Mouse (Mus musculus) stomach, postnatal 0 days (tissue): Measurements from ENCODE around the gene Hoxd11. TPM values are rescaled to one million over a fixed set of nuclear protein-coding genes. Genes with fewer than 3 reads are reported as not detected.

Experiments used
- ATAC-seq: fragments of 200-750 bp; cut with Nextera tagmentation; 2 replicates; pipeline ENCODE4 v1.8.0; 2017; ENCODE audit not compliant: low FRiP score, low TSS enrichment
- DNase-seq: peaks from one replicate; pipeline ENCODE4 v3.0.0-alpha.2; 2016; ENCODE audit warnings: low spot score
- H3K27ac ChIP-seq: fragments of 300-500 bp; sonication (generic); replicated peaks from 2 replicates; pipeline ENCODE4 v1.5.1; 2014; ENCODE audit warnings: mild to moderate bottlenecking, control low read depth
- H3K27me3 ChIP-seq: fragments of 300-500 bp; sonication (generic); 2 replicates; pipeline ENCODE4 v1.6.1; 2014; ENCODE audit warnings: low read length; ENCODE audit not compliant: control insufficient read depth, insufficient read depth
- H3K36me3 ChIP-seq: fragments of 300-500 bp; sonication (generic); 2 replicates; pipeline ENCODE4 v1.6.1; 2014; ENCODE audit warnings: low read length, mixed read lengths; ENCODE audit not compliant: control insufficient read depth, insufficient read depth
- H3K4me1 ChIP-seq: fragments of 300-500 bp; sonication (generic); replicated peaks from 2 replicates; pipeline ENCODE4 v1.6.1; 2014; ENCODE audit warnings: antibody characterized with exemption; ENCODE audit not compliant: control insufficient read depth, insufficient read depth
- H3K4me2 ChIP-seq: fragments of 300-500 bp; sonication (generic); replicated peaks from 2 replicates; pipeline ENCODE4 v1.6.1; 2014; ENCODE audit warnings: low read depth, mild to moderate bottlenecking, control low read depth, moderate library complexity
- H3K4me3 ChIP-seq: fragments of 300-500 bp; sonication (generic); 2 replicates; pipeline ENCODE4 v1.5.1; 2014; ENCODE audit warnings: low read depth, low read length, control low read depth
- H3K9ac ChIP-seq: fragments of 300-500 bp; sonication (generic); 2 replicates; pipeline ENCODE4 v1.6.1; 2014; ENCODE audit warnings: mild to moderate bottlenecking, low read length, control low read depth, mixed read lengths
- H3K9me3 ChIP-seq: fragments of 300-500 bp; sonication (generic); 2 replicates; pipeline ENCODE4 v1.6.1; 2016; ENCODE audit warnings: low read length; ENCODE audit not compliant: control insufficient read depth
- CTCF ChIP-seq: IDR thresholded peaks from 2 replicates; pipeline ENCODE4 v1.5.1; 2016; ENCODE audit warnings: antibody characterized with exemption, low read depth, mild to moderate bottlenecking, moderate library complexity
- EP300 ChIP-seq: optimal IDR thresholded peaks from 2 replicates; pipeline ENCODE3; 2016; ENCODE audit warnings: antibody characterized with exemption
- WGBS: fragments of 180-500 bp; shearing (Covaris S2); extraction: QIAGEN DNeasy Blood & Tissue Kit; methylation state at CpG from one replicate; pipeline ENCODE4 v1.1.7; 2014; 5-methylcytosine and 5-hydroxymethylcytosine counted together
- polyA plus RNA-seq: library from polyadenylated mRNA; unstranded; fragments of >200 nt; fragmentation: Nextera tagmentation; extraction: Ambion mirVana; gene quantifications from 2 replicates; pipeline ENCODE4 v1.2.1, GENCODE M21; 2015

The Hoxd11 gene
- polyA plus RNA-seq, 1 experiment from 2014 or later: not detected

GRCm38 (mm10) chr2:74711721-74712621 lies 32.6 kb downstream of the Hoxd11 start, which contains the start of the genes Hoxd3 and Hoxd4:
Gene Hoxd3 (plus strand): TSS chr2:74711927.
Gene Hoxd4 (plus strand): TSS chr2:74711929.
- Histone ChIP-seq H3K4me1 (no peaks in the 10 kb centered on the region), H3K4me2 (peak within 1 kb of the TSS; percentile 43), H3K9me3 (no peaks in the 10 kb centered on the region), H3K9ac (peak within 1 kb of the TSS; percentile 45; the same call in 1 of the 2 replicates), H3K27ac (peak within 1 kb of the TSS; percentile 24; the same call in 1 of the 2 replicates), H3K27me3 (peaks cover 34% of the 10 kb centered on the region; the same call in 1 of the 2 replicates), H3K36me3 (no peaks in the 10 kb centered on the region), H3K4me3 (peak within 1 kb of the TSS; percentile 46)
- WGBS: under 1% methylated on average over 65 of the region's 65 CpGs
- no peak for TF ChIP-seq CTCF
- no peak for TF ChIP-seq EP300
- DNase-seq (no peak), ATAC-seq (0 out of 2 replicates have a peak, but pooled peaks have one; percentile 45)

- no peak for TF ChIP-seq EP300
- no peak for TF ChIP-seq CTCF
- Histone ChIP-seq H3K9ac (no peak overlapping the region), H3K4me1 (no peaks in the 10 kb centered on the region), H3K4me3 (peak overlapping the region; percentile 1; the same call in 1 of the 2 replicates), H3K27ac (no peak overlapping the region), H3K4me2 (no peak overlapping the region), H3K9me3 (no peaks in the 10 kb centered on the region), H3K36me3 (no peaks in the 10 kb centered on the region), H3K27me3 (peaks cover 34% of the 10 kb centered on the region; the same call in 1 of the 2 replicates)
- ATAC-seq (no peak), DNase-seq (no peak)
- 16% methylated on average over 19 of the region's 19 CpGs for WGBS
Observed at GRCm38 (mm10) chr2:74713239-74714150, 34.1 kb downstream of the Hoxd11 start.

GRCm38 (mm10) chr2:74714156-74714789 lies 34.9 kb downstream of the Hoxd11 start:
- no peak overlapping the region for H3K27ac ChIP-seq
- H3K4me2 ChIP-seq: no peak overlapping the region
- 16% methylated on average over 18 of the region's 18 CpGs for WGBS
- no peak for DNase-seq
- ATAC-seq: no peak
- peak overlapping the region; percentile 1; the same call in 1 of the 2 replicates for H3K4me3 ChIP-seq
- peaks cover 28% of the 10 kb centered on the region; the same call in 1 of the 2 replicates for H3K27me3 ChIP-seq
- no peaks in the 10 kb centered on the region for H3K9me3 ChIP-seq
- no peaks in the 10 kb centered on the region for H3K36me3 ChIP-seq
- H3K4me1 ChIP-seq: no peaks in the 10 kb centered on the region
- TF ChIP-seq EP300 (no peak), CTCF (no peak)
- H3K9ac ChIP-seq: no peak overlapping the region

- Histone ChIP-seq H3K4me1 (no peaks in the 10 kb centered on the region), H3K4me3 (no peak overlapping the region), H3K9me3 (no peaks in the 10 kb centered on the region), H3K9ac (no peak overlapping the region), H3K36me3 (no peaks in the 10 kb centered on the region), H3K27ac (no peak overlapping the region), H3K4me2 (no peak overlapping the region), H3K27me3 (peaks cover 22% of the 10 kb centered on the region; the same call in 1 of the 2 replicates)
- WGBS: 3% methylated on average over 14 of the region's 14 CpGs
- ATAC-seq (no peak), DNase-seq (no peak)
- no peak for TF ChIP-seq EP300
- no peak for TF ChIP-seq CTCF
Observed at GRCm38 (mm10) chr2:74714881-74715280, 35.5 kb downstream of the Hoxd11 start.

GRCm38 (mm10) chr2:74715504-74716241 lies 36.3 kb downstream of the Hoxd11 start:
- 4% methylated on average over 26 of the region's 26 CpGs for WGBS
- Histone ChIP-seq H3K36me3 (no peaks in the 10 kb centered on the region), H3K9me3 (no peaks in the 10 kb centered on the region), H3K4me2 (peak overlapping the region; percentile 48), H3K4me3 (no peak overlapping the region), H3K27ac (no peak overlapping the region), H3K9ac (no peak overlapping the region), H3K27me3 (peaks cover 17% of the 10 kb centered on the region; the same call in 1 of the 2 replicates), H3K4me1 (no peaks in the 10 kb centered on the region)
- no peak for TF ChIP-seq EP300
- peak; percentile 94 for TF ChIP-seq CTCF
- ATAC-seq (peak; percentile 78), DNase-seq (peak; percentile 85)
